Mouse (Mus musculus): Measurements from ENCODE around the gene Ldb1.

DNA sequence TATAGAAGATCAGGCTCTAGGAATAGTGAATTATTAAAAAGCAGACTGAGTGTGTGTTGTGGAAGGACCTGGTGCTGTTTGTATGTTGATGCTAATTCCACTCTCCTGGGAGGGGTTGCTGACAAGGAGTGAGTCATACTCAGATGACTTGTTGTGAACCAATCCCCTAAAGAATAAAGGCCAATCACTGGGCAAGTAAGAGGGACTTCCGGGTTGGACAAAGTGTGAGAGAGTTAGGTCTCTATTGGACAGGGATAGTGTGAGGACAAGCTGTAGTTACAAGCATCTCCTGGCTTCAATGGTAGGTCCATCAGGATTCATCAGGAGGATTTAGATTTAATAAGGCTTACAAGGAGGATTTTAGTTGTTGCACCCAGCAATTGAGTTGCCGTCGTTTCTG lies 56.8 kb downstream of the Ldb1 start:
- TF ChIP-seq CTCF (IDR thresholded peaks at IDR 0.05; ENCODE audit: control insufficient read depth, insufficient read depth, low read length) = no peak
- no peak for TF ChIP-seq POLR2A (IDR thresholded peaks at IDR 0.05; ENCODE audit: borderline replicate concordance, control insufficient read depth, low read depth, low read length)
